Mouse (Mus musculus): ENCODE measurements around the gene Gabrb3. TPM values are rescaled to one million over a fixed set of nuclear protein-coding genes. Genes with fewer than 3 reads are reported as not detected.

Gabrb3 gene
- polyA plus RNA-seq, 1 experiment from 2014 or later: 0.99 TPM

DNA sequence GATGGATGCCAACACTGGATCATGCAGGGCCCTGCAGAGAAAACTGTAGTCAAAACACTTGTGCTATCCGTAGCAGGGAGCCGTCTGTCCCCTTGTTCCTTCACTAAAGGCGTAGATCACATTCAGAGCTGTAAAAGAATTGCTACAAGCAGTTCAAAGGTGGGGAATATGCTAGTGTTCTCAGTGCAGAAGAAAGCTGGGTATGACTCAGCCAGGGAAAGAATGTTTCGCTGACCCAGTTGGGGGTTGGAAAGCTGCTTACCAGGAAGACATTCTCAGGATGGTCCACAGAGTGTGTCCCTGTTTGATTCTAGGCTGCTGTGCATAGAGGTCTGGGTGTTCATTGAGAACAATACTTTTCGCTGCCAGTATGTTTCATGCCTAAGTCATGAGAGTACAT, 177.8 kb downstream of the Gabrb3 start:
- Histone ChIP-seq H3K27me3 (ENCODE audit: control insufficient read depth, insufficient read depth, low read length) (0 out of 2 replicates have a peak, but pooled peaks cover under 1% of the 10 kb centered on the region), H3K9me3 (ENCODE audit: control insufficient read depth, low read length) (no peaks in the 10 kb centered on the region), H3K36me3 (ENCODE audit: control insufficient read depth, insufficient read depth, low read length) (no peaks in the 10 kb centered on the region), H3K27ac (replicated peaks in 1 of 2; ENCODE audit: control insufficient read depth in 1 of 2, insufficient read depth in 1 of 2, low read depth in 2 of 2, low read length in 2 of 2) (no peak overlapping the region), H3K4me3 (ENCODE audit: control insufficient read depth in 1 of 2, insufficient read depth in 1 of 2, low read depth in 1 of 2, low read length in 2 of 2) (no peak overlapping the region), H3K4me2 (ENCODE audit: low read length) (no peak overlapping the region), H3K9ac (ENCODE audit: low read length) (no peak overlapping the region), H3K4me1 (ENCODE audit: control insufficient read depth in 2 of 2, insufficient read depth in 2 of 2, low read length in 2 of 2) (no peaks in the 10 kb centered on the region)
- WGBS: 66% methylated on average over 5 of the region's 5 CpGs
- ATAC-seq (ENCODE audit: insufficient number of reproducible peaks, insufficient read depth, low FRiP score, low read depth): no peak

DNA sequence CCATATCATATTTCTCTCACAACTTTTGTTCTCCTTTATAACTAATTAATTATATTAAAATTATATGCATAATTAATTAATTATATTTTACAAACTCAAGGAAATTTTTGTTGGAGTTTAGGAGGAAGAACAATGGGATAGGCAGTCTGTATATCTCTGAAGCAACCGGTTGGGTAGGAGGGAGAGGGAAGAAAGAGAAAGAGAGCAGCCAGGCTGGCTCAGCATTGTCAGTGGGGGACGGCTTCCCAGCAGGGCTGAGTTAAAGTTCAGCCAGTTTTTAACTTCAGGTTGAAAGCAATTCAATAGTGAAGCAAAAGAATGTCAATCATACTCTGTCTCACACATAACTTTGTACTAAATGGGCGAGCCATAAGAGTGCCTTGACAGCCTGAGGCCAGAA, 199.2 kb downstream of the Gabrb3 start:
- Histone ChIP-seq H3K4me1 (ENCODE audit: control insufficient read depth in 2 of 2, insufficient read depth in 2 of 2, low read length in 2 of 2) (no peaks in the 10 kb centered on the region), H3K27ac (replicated peaks in 1 of 2; ENCODE audit: control insufficient read depth in 1 of 2, insufficient read depth in 1 of 2, low read depth in 2 of 2, low read length in 2 of 2) (no peak overlapping the region), H3K4me2 (ENCODE audit: low read length) (no peak overlapping the region), H3K9ac (ENCODE audit: low read length) (no peak overlapping the region), H3K9me3 (ENCODE audit: control insufficient read depth, low read length) (no peaks in the 10 kb centered on the region), H3K36me3 (ENCODE audit: control insufficient read depth, insufficient read depth, low read length) (no peaks in the 10 kb centered on the region), H3K27me3 (ENCODE audit: control insufficient read depth, insufficient read depth, low read length) (no peaks in the 10 kb centered on the region), H3K4me3 (ENCODE audit: control insufficient read depth in 1 of 2, insufficient read depth in 1 of 2, low read depth in 1 of 2, low read length in 2 of 2) (no peak overlapping the region)
- no peak for ATAC-seq (ENCODE audit: insufficient number of reproducible peaks, insufficient read depth, low FRiP score, low read depth)
- WGBS: 51% methylated on average over 3 of the region's 3 CpGs

- H3K4me3 ChIP-seq (ENCODE audit: control insufficient read depth in 1 of 2, insufficient read depth in 1 of 2, low read depth in 1 of 2, low read length in 2 of 2): no peak overlapping the region
- ATAC-seq (ENCODE audit: insufficient number of reproducible peaks, insufficient read depth, low FRiP score, low read depth): no peak
- no peaks in the 10 kb centered on the region for H3K4me1 ChIP-seq (ENCODE audit: control insufficient read depth in 2 of 2, insufficient read depth in 2 of 2, low read length in 2 of 2)
- H3K4me2 ChIP-seq (ENCODE audit: low read length): no peak overlapping the region
- no peak overlapping the region for H3K27ac ChIP-seq (replicated peaks in 1 of 2; ENCODE audit: control insufficient read depth in 1 of 2, insufficient read depth in 1 of 2, low read depth in 2 of 2, low read length in 2 of 2)
- H3K27me3 ChIP-seq (ENCODE audit: control insufficient read depth, insufficient read depth, low read length): no peaks in the 10 kb centered on the region
- no peaks in the 10 kb centered on the region for H3K9me3 ChIP-seq (ENCODE audit: control insufficient read depth, low read length)
- H3K9ac ChIP-seq (ENCODE audit: low read length): no peak overlapping the region
- H3K36me3 ChIP-seq (ENCODE audit: control insufficient read depth, insufficient read depth, low read length): no peaks in the 10 kb centered on the region
- WGBS: 82% methylated on average over 2 of the region's 2 CpGs
These were observed 200.5 kb downstream of the Gabrb3 start for GRCm38 (mm10) chr7:57620036-57620435.

DNA sequence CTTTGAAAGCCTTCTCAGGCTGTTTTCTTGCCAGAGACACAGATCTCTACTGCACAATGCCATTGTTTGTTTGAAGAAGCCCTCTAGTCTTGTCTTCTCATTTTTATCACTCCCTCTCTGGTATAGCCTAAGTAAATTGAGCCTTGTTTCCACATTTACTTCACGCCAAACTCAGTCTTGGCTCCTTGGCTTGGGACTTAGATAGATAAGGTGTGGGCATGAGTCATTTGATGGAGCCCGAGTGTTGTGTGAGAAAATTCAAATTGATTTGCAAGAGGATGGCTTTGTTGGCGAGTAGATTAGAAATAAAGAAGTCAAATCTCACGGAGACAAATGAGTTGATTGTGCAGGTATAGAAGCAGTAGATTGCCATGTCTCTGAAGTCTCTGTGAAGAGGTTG, 204.2 kb downstream of the Gabrb3 start:
- H3K4me3 ChIP-seq (ENCODE audit: control insufficient read depth in 1 of 2, insufficient read depth in 1 of 2, low read depth in 1 of 2, low read length in 2 of 2): no peak overlapping the region
- H3K27ac ChIP-seq (replicated peaks in 1 of 2; ENCODE audit: control insufficient read depth in 1 of 2, insufficient read depth in 1 of 2, low read depth in 2 of 2, low read length in 2 of 2): no peak overlapping the region
- no peaks in the 10 kb centered on the region for H3K36me3 ChIP-seq (ENCODE audit: control insufficient read depth, insufficient read depth, low read length)
- H3K9me3 ChIP-seq (ENCODE audit: control insufficient read depth, low read length): no peaks in the 10 kb centered on the region
- H3K4me2 ChIP-seq (ENCODE audit: low read length): no peak overlapping the region
- ATAC-seq (ENCODE audit: insufficient number of reproducible peaks, insufficient read depth, low FRiP score, low read depth): no peak
- no peak overlapping the region for H3K9ac ChIP-seq (ENCODE audit: low read length)
- 53% methylated on average over 4 of the region's 4 CpGs for WGBS
- H3K4me1 ChIP-seq (ENCODE audit: control insufficient read depth in 2 of 2, insufficient read depth in 2 of 2, low read length in 2 of 2): no peaks in the 10 kb centered on the region
- no peaks in the 10 kb centered on the region for H3K27me3 ChIP-seq (ENCODE audit: control insufficient read depth, insufficient read depth, low read length)

GRCm38 (mm10) chr7:57635026-57635425, 215.5 kb downstream of the Gabrb3 start:
- Histone ChIP-seq H3K4me2 (ENCODE audit: low read length) (no peak overlapping the region), H3K4me1 (ENCODE audit: control insufficient read depth in 2 of 2, insufficient read depth in 2 of 2, low read length in 2 of 2) (no peaks in the 10 kb centered on the region), H3K4me3 (ENCODE audit: control insufficient read depth in 1 of 2, insufficient read depth in 1 of 2, low read depth in 1 of 2, low read length in 2 of 2) (no peak overlapping the region), H3K9ac (ENCODE audit: low read length) (no peak overlapping the region), H3K9me3 (ENCODE audit: control insufficient read depth, low read length) (no peaks in the 10 kb centered on the region), H3K27me3 (ENCODE audit: control insufficient read depth, insufficient read depth, low read length) (no peaks in the 10 kb centered on the region), H3K36me3 (ENCODE audit: control insufficient read depth, insufficient read depth, low read length) (no peaks in the 10 kb centered on the region), H3K27ac (replicated peaks in 1 of 2; ENCODE audit: control insufficient read depth in 1 of 2, insufficient read depth in 1 of 2, low read depth in 2 of 2, low read length in 2 of 2) (no peak overlapping the region)
- 69% methylated on average over 4 of the region's 4 CpGs for WGBS
- no peak for ATAC-seq (ENCODE audit: insufficient number of reproducible peaks, insufficient read depth, low FRiP score, low read depth)

DNA sequence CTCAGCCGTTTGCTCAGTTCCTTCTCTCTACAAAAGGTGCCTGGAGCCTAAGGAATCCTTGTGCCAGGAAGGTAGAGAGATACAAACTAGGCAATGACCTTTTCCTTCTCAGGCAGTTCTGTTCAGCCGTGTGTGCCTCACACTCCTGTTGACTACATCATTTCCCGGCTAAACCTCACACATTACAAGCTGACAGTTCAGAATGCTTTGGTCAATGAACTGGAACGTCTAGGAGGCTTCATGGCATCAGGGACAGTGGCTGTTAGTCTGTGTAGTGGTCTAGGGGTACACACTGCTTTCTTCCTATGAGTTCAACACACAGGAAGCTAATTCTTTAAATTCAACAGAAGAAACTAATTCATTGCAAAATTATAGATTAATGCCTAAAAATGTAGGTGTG, 216.2 kb downstream of the Gabrb3 start:
- no peaks in the 10 kb centered on the region for H3K27me3 ChIP-seq (ENCODE audit: control insufficient read depth, insufficient read depth, low read length)
- H3K4me3 ChIP-seq (ENCODE audit: control insufficient read depth in 1 of 2, insufficient read depth in 1 of 2, low read depth in 1 of 2, low read length in 2 of 2): no peak overlapping the region
- H3K9ac ChIP-seq (ENCODE audit: low read length): no peak overlapping the region
- no peak overlapping the region for H3K4me2 ChIP-seq (ENCODE audit: low read length)
- no peaks in the 10 kb centered on the region for H3K36me3 ChIP-seq (ENCODE audit: control insufficient read depth, insufficient read depth, low read length)
- WGBS: 49% methylated on average over 4 of the region's 4 CpGs
- ATAC-seq (ENCODE audit: insufficient number of reproducible peaks, insufficient read depth, low FRiP score, low read depth): no peak
- H3K9me3 ChIP-seq (ENCODE audit: control insufficient read depth, low read length): no peaks in the 10 kb centered on the region
- no peaks in the 10 kb centered on the region for H3K4me1 ChIP-seq (ENCODE audit: control insufficient read depth in 2 of 2, insufficient read depth in 2 of 2, low read length in 2 of 2)
- H3K27ac ChIP-seq (replicated peaks in 1 of 2; ENCODE audit: control insufficient read depth in 1 of 2, insufficient read depth in 1 of 2, low read depth in 2 of 2, low read length in 2 of 2): no peak overlapping the region

DNA sequence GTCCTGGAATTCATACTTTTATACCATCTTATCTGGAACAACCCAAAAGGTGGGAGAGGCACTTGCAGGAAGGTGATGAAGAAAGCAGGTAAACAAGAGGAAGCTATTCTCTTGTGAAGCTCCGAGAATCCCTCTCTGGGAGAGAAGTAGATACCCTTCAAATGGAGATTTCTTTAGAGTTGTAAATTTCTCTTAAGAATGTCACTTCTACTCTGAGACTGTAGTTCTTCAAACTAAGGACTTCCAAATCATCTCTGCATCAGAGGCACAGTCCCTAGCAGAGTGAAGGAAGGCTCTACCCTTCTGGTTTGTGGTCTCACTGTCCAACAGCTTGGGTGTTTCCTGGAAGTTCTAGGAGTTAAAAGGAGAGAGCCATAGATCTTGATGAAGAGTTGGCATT, 221.3 kb downstream of the Gabrb3 start:
- no peak for ATAC-seq (ENCODE audit: insufficient number of reproducible peaks, insufficient read depth, low FRiP score, low read depth)
- WGBS: 70% methylated on average over 1 of the region's 1 CpGs

GRCm38 (mm10) chr7:57647345-57647744, 227.9 kb downstream of the Gabrb3 start:
- Histone ChIP-seq H3K27me3 (ENCODE audit: control insufficient read depth, insufficient read depth, low read length) (no peaks in the 10 kb centered on the region), H3K4me2 (ENCODE audit: low read length) (no peak overlapping the region), H3K27ac (replicated peaks in 1 of 2; ENCODE audit: control insufficient read depth in 1 of 2, insufficient read depth in 1 of 2, low read depth in 2 of 2, low read length in 2 of 2) (no peak overlapping the region), H3K9me3 (ENCODE audit: control insufficient read depth, low read length) (no peaks in the 10 kb centered on the region), H3K4me1 (ENCODE audit: control insufficient read depth in 2 of 2, insufficient read depth in 2 of 2, low read length in 2 of 2) (no peaks in the 10 kb centered on the region), H3K36me3 (ENCODE audit: control insufficient read depth, insufficient read depth, low read length) (no peaks in the 10 kb centered on the region), H3K4me3 (ENCODE audit: control insufficient read depth in 1 of 2, insufficient read depth in 1 of 2, low read depth in 1 of 2, low read length in 2 of 2) (no peak overlapping the region), H3K9ac (ENCODE audit: low read length) (no peak overlapping the region)
- no peak for ATAC-seq (ENCODE audit: insufficient number of reproducible peaks, insufficient read depth, low FRiP score, low read depth)
- WGBS: 87% methylated on average over 2 of the region's 2 CpGs

More for the DNA sequence above, 221.3 kb downstream of the Gabrb3 start:
- Histone ChIP-seq H3K9me3 (ENCODE audit: control insufficient read depth, low read length) (no peaks in the 10 kb centered on the region), H3K4me3 (ENCODE audit: control insufficient read depth in 1 of 2, insufficient read depth in 1 of 2, low read depth in 1 of 2, low read length in 2 of 2) (no peak overlapping the region), H3K27me3 (ENCODE audit: control insufficient read depth, insufficient read depth, low read length) (no peaks in the 10 kb centered on the region), H3K36me3 (ENCODE audit: control insufficient read depth, insufficient read depth, low read length) (no peaks in the 10 kb centered on the region), H3K27ac (replicated peaks in 1 of 2; ENCODE audit: control insufficient read depth in 1 of 2, insufficient read depth in 1 of 2, low read depth in 2 of 2, low read length in 2 of 2) (no peak overlapping the region), H3K9ac (ENCODE audit: low read length) (no peak overlapping the region), H3K4me2 (ENCODE audit: low read length) (no peak overlapping the region), H3K4me1 (ENCODE audit: control insufficient read depth in 2 of 2, insufficient read depth in 2 of 2, low read length in 2 of 2) (no peaks in the 10 kb centered on the region)

Data from heart, embryonic 14.5 days (tissue).